Mouse (Mus musculus): ENCODE measurements around the gene Nr3c2.

- TF ChIP-seq CTCF (IDR thresholded peaks at IDR 0.05; ENCODE audit: low read depth, low read length) (no peak), POLR2A (IDR thresholded peaks at IDR 0.05; ENCODE audit: borderline replicate concordance, low read depth, low read length) (no peak)
These were observed 197.5 kb downstream of the Nr3c2 start for GRCm38 (mm10) chr8:77096721-77097120.
